Mouse (Mus musculus): ENCODE results near the gene Stoml1.
"Not testable (repeated sequence)": the region's sequence is repeated elsewhere in the genome, so short reads cannot be mapped to it uniquely, and the experiment has no call there.

Stoml1 gene

DNA sequence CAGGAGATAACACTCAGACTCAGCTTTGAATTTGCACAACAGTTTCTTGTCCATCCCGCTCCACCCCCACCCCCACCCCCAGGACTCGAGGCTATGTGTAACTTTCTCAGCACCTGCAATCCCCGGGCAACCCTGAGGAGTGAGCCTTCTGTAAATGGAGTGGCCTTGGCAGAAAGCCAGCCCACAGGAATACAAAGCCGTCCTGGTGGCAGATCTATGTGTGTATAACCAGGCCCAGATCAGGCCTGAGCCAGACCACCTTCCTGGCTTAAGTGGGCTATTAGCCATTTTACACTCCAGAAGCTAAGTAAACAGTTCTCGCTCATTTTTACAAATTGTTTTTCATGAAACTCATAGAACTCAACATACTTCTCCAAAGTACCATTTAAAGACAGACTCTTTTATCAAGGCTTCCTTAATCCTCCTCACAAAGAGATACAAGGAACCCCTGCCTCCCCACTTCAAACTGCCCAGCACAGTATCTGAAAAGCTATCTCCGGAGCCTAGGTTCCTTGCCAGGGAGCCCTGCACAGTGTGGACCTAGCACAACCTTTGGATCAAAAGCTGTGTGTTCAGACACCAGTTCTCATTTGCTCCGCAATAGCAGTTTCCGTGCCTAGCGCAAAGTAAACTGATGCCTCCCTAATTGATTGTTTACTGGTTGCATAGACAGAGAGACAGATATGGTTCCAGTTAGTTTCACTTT, 11.0 kb upstream of the Stoml1 start:
- DNase-seq (ENCODE audit: low read depth, low spot score): peak; percentile 51

DNA sequence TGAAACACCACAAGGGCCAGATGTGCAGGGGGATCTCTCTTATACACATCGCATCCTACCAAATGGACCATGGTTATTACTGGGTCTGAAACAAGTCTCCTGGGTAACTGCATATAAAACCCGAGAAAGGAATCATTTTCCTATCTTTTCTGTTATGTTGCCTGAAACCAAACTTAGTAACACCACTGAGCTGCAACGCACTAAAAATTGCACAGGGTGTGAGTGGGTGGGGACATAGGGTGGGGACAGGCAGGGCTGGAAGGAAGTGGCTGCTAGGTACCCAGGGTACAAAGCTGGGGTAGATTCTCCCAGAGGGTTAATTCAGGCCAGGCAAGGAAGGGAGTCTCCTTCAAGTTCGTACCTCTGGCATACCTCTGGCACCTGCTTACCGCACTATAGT, 10.3 kb upstream of the Stoml1 start:
- peak; percentile 79 for DNase-seq (ENCODE audit: low read depth, low spot score)

DNA sequence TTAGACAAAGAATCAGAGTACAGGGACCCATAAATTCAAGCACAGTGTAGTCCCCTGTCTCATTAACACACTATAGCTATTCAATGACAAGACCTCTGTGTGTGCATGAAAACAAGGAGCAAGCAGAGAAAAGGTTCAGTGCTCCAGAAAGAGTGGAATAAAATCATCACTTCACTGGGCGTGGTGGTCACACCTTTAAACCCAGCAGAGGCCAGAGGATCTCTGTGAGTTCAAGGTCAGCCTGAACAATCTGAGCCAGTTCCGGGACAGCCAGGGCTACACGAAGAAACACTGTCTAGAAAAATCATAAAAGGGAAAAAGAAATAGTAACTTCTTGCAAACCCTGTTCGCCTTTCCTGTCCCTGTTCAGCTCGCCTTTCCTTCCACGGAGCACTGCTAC, 9.3 kb upstream of the Stoml1 start:
- no peak for DNase-seq (ENCODE audit: low read depth, low spot score)

GRCm38 (mm10) chr9:58246083-58246591, 6.8 kb upstream of the Stoml1 start:
- DNase-seq (ENCODE audit: low read depth, low spot score): no peak

DNA sequence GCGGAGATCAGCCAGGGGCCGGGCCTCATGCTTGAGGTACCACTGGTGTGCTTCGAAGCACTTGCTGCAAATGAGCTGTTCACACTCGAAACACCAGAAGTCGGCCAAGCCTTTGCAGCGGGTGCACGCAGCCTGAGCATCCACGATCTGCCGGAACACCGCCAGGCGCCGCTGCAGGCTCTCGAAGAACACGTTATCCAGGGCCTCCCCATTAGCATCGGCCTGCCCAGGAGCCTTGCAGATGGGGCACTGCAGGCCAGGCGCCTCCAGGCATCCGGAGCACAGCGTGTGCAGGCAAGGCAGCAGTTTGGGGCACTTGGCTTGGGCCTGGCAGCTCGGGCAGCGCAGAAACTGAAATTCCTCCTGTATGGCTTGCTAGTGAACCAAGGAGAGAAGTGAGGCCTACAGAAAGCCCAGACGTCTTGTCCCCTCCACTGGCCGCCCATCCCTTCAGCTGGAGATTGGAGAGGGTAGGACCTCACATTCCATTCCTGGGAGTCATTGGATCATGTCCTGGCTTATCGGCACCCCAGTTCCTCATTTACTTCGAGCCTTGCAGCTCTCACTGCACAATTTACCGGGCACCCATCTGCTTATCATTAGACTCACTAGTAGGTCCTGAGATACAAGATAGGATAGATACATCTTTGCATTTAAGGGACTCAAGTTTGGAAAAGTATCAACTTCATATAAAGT, 5.8 kb upstream of the Stoml1 start:
- DNase-seq (ENCODE audit: low read depth, low spot score): peak; percentile 93

GRCm38 (mm10) chr9:58248746-58249413, 4.1 kb upstream of the Stoml1 start:
- DNase-seq (ENCODE audit: low read depth, low spot score): no peak

GRCm38 (mm10) chr9:58249592-58250192, 3.3 kb upstream of the Stoml1 start, which contains the start of gene Pml:
Gene Pml, minus strand, starts transcription at chr9:58249786.
- DNase-seq (ENCODE audit: low read depth, low spot score): peak; percentile 78

DNA sequence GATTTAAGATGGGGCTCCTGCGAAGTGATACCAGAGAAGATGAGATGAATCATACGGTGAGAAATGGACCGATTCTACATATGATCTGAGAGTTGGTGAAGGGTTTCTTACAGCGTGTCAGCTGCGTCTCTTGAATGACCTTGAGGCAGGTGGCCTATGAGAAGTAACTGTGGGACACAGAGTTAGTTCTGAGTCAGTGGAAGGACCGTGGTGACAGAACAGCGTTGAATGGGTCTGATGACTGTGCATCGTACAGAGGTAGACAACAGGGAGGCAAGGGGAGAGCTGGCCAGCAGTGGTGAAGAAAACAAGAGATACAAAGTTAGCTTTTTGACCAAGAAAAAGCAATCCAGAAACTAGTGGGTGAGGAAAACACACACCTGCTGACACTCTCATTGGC, 2.6 kb upstream of the Stoml1 start:
- DNase-seq (ENCODE audit: low read depth, low spot score): no peak

GRCm38 (mm10) chr9:58250730-58251129, 2.2 kb upstream of the Stoml1 start:
- DNase-seq (ENCODE audit: low read depth, low spot score): not testable (repeated sequence)

- not testable (repeated sequence) for DNase-seq (ENCODE audit: low read depth, low spot score)
Observed at GRCm38 (mm10) chr9:58253805-58254122, 800 bp downstream of the Stoml1 start.

DNA sequence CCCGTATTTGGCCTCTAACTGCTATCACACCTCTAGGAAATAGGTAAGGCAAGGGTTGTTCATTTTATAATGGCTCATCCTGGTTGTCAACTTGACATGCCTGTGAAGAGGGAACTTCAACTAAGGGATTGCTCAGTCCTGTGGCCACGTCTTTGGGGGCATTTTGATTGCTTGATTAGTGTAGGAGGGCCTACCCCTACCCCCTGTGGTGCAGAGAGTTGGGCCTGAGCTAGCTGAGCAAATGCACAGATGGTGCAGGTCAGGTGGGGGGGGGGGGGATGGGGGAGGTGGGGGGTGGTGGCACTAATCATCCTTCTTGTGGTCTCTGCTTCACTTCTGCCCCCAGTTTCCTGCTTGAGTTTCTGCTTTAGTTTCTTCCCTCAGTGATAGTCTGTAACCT, 2.1 kb downstream of the Stoml1 start:
- DNase-seq (ENCODE audit: low read depth, low spot score): no peak

GRCm38 (mm10) chr9:58255704-58256685, 3.0 kb downstream of the Stoml1 start:
- no peak for DNase-seq (ENCODE audit: low read depth, low spot score)

GRCm38 (mm10) chr9:58262507-58262906, 9.5 kb downstream of the Stoml1 start:
- DNase-seq (ENCODE audit: low read depth, low spot score): peak; percentile 59

GRCm38 (mm10) chr9:58265368-58265767, 12.4 kb downstream of the Stoml1 start:
- no peak for DNase-seq (ENCODE audit: low read depth, low spot score)

DNA sequence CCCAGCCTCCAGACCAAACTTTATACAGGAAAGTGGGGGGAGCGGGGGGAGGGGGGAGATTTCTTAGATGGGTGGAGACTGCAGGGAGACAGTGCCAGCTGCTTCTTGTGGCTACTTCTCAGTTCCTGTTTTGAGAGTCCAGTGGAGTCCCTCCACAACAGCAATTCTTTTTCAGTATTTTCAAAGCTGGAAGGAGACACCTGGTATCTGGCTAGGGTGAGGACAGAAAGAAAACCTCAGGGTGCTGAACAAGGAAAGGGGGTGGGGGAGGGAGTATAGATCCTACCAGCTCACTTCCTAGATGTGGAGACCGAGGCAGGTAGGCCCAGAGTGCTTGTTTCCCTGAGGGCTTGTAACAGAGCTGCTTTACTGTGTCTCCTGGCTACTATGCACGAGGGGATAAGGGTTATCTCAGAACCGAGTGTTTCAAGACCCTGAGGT, 13.6 kb downstream of the Stoml1 start:
- no peak for DNase-seq (ENCODE audit: low read depth, low spot score)

DNA sequence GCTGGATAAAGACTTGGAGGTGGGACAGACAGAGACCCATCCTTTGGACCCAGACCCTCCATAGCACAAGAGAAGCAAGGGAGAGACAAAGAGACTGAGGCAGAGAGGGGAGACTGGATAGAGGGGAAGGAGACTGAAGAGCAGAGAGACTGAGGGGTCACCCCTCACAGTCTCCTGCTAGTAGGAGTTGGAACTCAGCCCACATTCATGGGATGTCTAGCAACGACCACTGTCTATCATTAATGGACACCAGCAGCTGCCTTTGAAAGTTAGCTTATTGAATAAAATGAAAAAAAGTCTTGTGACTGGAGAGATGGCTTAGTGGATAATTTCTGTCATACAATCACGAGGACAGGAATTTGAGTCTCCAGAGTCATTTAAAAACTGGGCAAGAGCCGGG, 14.1 kb downstream of the Stoml1 start:
- DNase-seq (ENCODE audit: low read depth, low spot score): no peak

DNA sequence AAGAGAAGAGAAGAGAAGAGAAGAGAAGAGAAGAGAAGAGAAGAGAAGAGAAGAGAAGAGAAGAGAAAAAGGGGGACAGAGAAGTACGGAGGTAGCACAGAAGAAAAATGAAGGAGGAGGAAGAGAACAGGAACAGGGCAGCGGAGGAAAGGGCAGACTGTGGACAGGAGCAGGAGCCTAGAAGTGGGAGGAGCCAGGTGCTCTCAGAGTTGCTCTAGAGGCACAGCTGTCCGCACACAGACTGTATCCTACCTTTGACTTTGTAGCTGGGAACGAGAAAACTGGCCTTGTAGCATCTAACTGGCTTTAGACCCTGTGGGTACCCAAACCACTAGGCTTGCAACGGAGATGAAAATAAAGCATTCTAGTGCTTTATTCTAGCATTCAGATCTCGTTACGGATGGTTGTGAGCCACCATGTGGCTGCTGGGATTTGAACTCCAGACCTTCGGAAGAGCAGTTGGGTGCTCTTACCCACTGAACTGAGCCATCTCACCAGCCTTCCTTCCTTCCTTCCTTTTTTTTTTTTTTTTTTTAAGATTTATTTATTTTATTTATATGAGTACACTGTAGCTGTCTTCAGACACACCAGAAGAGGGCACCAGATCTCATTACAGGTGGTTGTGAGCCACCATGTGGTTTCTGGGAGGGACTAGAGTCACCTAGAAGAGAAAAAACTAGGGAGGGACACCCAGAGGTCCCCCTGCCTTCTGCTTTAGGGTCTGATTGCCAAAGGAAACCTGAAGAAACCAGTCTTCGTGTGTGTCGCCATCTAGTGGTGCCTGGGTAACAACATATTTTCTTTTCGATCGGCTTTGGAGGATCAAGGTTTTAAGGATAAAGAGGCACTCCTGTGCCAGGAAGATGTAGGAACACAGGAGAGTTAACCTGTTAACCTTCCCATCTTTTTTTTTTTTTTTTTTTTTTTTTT, 15.7 kb downstream of the Stoml1 start:
- peak; percentile 80 for DNase-seq (ENCODE audit: low read depth, low spot score)

- no peak for DNase-seq (ENCODE audit: low read depth, low spot score)
Observed at GRCm38 (mm10) chr9:58270081-58270480, 17.1 kb downstream of the Stoml1 start.

DNA sequence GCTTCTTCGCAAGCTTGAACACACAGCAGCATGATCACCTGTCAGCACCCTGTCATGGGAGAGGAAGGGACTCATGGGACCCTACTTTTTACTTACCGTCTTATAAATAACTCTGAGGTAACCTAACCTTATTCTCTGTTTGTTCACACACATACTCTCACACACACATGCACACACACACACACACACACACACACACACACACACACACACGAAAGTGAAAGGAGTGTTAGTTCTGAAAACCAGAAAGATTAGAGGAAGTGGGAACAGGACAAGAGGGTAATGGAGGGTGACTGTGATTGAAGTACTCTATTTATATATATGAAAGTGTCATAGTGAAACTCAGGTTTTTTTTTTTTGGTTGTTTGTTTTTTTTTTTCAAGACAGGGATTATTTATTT, 18.1 kb downstream of the Stoml1 start:
- no peak for DNase-seq (ENCODE audit: low read depth, low spot score)

DNA sequence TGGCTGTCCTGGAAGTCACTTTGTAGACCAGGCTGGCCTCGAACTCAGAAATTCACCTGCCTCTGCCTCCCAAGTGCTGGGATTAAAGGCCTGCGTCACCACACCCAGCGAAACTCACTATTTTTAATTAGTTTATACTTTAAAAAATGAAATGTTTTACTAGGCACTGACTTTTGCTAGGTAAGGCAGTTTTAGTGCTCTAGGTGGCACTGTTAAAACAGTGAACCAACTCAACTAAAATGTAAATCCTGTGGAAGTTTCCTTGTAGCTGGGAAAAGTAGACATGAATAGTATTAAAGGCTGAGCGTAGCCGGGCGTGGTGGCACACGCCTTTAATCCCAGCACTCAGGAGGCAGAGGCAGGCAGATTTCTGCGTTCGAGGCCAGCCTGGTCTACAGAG, 18.6 kb downstream of the Stoml1 start:
- DNase-seq (ENCODE audit: low read depth, low spot score): not testable (repeated sequence)

All from brain, adult 2 months (tissue).